Mouse (Mus musculus) small intestine, adult 2 months (tissue): ENCODE results near the gene Shroom1. TPM values are rescaled to one million over a fixed set of nuclear protein-coding genes. Genes with fewer than 3 reads are reported as not detected.

ENCODE experiments used
- H3K27ac ChIP-seq: fragments of 200-500 bp; 2 replicates; pipeline ENCODE4 v1.5.1; 2012; ENCODE audit warnings: low read depth, low read length, control low read depth, inconsistent platforms; ENCODE audit not compliant: insufficient read depth
- H3K27me3 ChIP-seq: fragments of 200-500 bp; 2 replicates; pipeline ENCODE4 v1.6.1; 2012; ENCODE audit warnings: mild to moderate bottlenecking, moderate library complexity, low read length, inconsistent platforms; ENCODE audit not compliant: control insufficient read depth, insufficient read depth
- H3K36me3 ChIP-seq: fragments of 200-500 bp; 2 replicates; pipeline ENCODE4 v1.6.1; 2012; ENCODE audit warnings: mild to moderate bottlenecking, low read length, control low read depth, inconsistent platforms; ENCODE audit not compliant: control insufficient read depth, insufficient read depth
- H3K4me1 ChIP-seq: fragments of 200-500 bp; 2 replicates; pipeline ENCODE4 v1.6.1; 2012; ENCODE audit warnings: low read length, inconsistent platforms, mixed read lengths; ENCODE audit not compliant: control insufficient read depth, insufficient read depth, insufficient read length
- H3K4me3 ChIP-seq: fragments of 200-500 bp; 2 replicates; pipeline ENCODE4 v1.5.1; 2012; ENCODE audit warnings: low read depth, mild to moderate bottlenecking, control low read depth, inconsistent platforms, low read length, moderate library complexity
- CTCF ChIP-seq: fragments of 200-500 bp; IDR thresholded peaks from 2 replicates; pipeline ENCODE4 v1.5.1; 2012; ENCODE audit warnings: low read depth, mild to moderate bottlenecking, control low read depth, inconsistent platforms, low read length, moderate library complexity, mixed read lengths; ENCODE audit not compliant: insufficient replicate concordance, insufficient read length; ENCODE audit errors: extremely low read depth
- POLR2A ChIP-seq: fragments of 200-500 bp; IDR thresholded peaks from 2 replicates; pipeline ENCODE4 v1.6.1; 2012; ENCODE audit warnings: low read depth, mild to moderate bottlenecking, control low read depth, inconsistent platforms, low read length, moderate library complexity
- WGBS: fragments of 180-500 bp; shearing (Covaris S2); methylation state at CpG from one replicate; pipeline ENCODE4 v1.1.7; 2018; 5-methylcytosine and 5-hydroxymethylcytosine counted together
- polyA plus RNA-seq: library from polyadenylated mRNA; depleted of rRNA; stranded (reverse); fragments of >200 nt; gene quantifications from 2 replicates; pipeline ENCODE4 v1.2.3, GENCODE M21; 2012

Shroom1 gene
- polyA plus RNA-seq, 1 experiment: 2.6 TPM

GRCm38 (mm10) chr11:53446183-53446582 lies 10.8 kb upstream of the Shroom1 start:
- no peak overlapping the region for H3K27ac ChIP-seq
- 87% methylated on average over 13 of the region's 13 CpGs for WGBS

GRCm38 (mm10) chr11:53447996-53448395 lies 9.0 kb upstream of the Shroom1 start:
- Histone ChIP-seq H3K27ac (no peak overlapping the region), H3K4me3 (no peak overlapping the region), H3K27me3 (no peaks in the 10 kb centered on the region), H3K36me3 (no peaks in the 10 kb centered on the region), H3K4me1 (peaks cover 29% of the 10 kb centered on the region; the same call in 1 of the 2 replicates)
- 82% methylated on average over 8 of the region's 8 CpGs for WGBS
- TF ChIP-seq CTCF: no peak
- TF ChIP-seq POLR2A: no peak

More at GRCm38 (mm10) chr11:53446183-53446582, 10.8 kb upstream of the Shroom1 start:
- H3K4me1 ChIP-seq: peaks cover 28% of the 10 kb centered on the region; the same call in 1 of the 2 replicates
- H3K4me3 ChIP-seq: no peak overlapping the region
- TF ChIP-seq POLR2A (no peak), CTCF (no peak)
- no peaks in the 10 kb centered on the region for H3K27me3 ChIP-seq
- no peaks in the 10 kb centered on the region for H3K36me3 ChIP-seq

GRCm38 (mm10) chr11:53448529-53448928 lies 8.5 kb upstream of the Shroom1 start:
- 41% methylated on average over 1 of the region's 1 CpGs for WGBS
- no peak for TF ChIP-seq POLR2A
- TF ChIP-seq CTCF: no peak
- Histone ChIP-seq H3K27ac (no peak overlapping the region), H3K4me1 (peaks cover 33% of the 10 kb centered on the region; the same call in 1 of the 2 replicates), H3K4me3 (no peak overlapping the region), H3K27me3 (no peaks in the 10 kb centered on the region), H3K36me3 (no peaks in the 10 kb centered on the region)

GRCm38 (mm10) chr11:53450070-53450705 lies 6.8 kb upstream of the Shroom1 start:
- H3K4me1 ChIP-seq: peaks cover 36% of the 10 kb centered on the region; the same call in 1 of the 2 replicates
- peak overlapping the region; percentile 91 for H3K27ac ChIP-seq
- TF ChIP-seq POLR2A (no peak), CTCF (no peak)
- peak overlapping the region; percentile 37 for H3K4me3 ChIP-seq
- H3K36me3 ChIP-seq: no peaks in the 10 kb centered on the region
- no peaks in the 10 kb centered on the region for H3K27me3 ChIP-seq
- WGBS: 10% methylated on average over 15 of the region's 15 CpGs

- H3K27ac ChIP-seq: peak overlapping the region; percentile 91
- H3K4me3 ChIP-seq: no peak overlapping the region
These were observed 5.6 kb upstream of the Shroom1 start for GRCm38 (mm10) chr11:53451361-53451760.

GRCm38 (mm10) chr11:53452396-53452795 lies 4.6 kb upstream of the Shroom1 start:
- WGBS: 93% methylated on average over 9 of the region's 9 CpGs
- Histone ChIP-seq H3K4me1 (peaks cover 36% of the 10 kb centered on the region; the same call in 1 of the 2 replicates), H3K4me3 (no peak overlapping the region)

More at GRCm38 (mm10) chr11:53451361-53451760, 5.6 kb upstream of the Shroom1 start:
- peaks cover 36% of the 10 kb centered on the region; the same call in 1 of the 2 replicates for H3K4me1 ChIP-seq
- WGBS: 17% methylated on average over 2 of the region's 2 CpGs
- H3K36me3 ChIP-seq: no peaks in the 10 kb centered on the region
- H3K27me3 ChIP-seq: no peaks in the 10 kb centered on the region
- TF ChIP-seq POLR2A: no peak
- TF ChIP-seq CTCF: no peak

GRCm38 (mm10) chr11:53453031-53453430 lies 4.0 kb upstream of the Shroom1 start:
- Histone ChIP-seq H3K27me3 (no peaks in the 10 kb centered on the region), H3K4me3 (no peak overlapping the region), H3K4me1 (peaks cover 35% of the 10 kb centered on the region; the same call in 1 of the 2 replicates), H3K36me3 (no peaks in the 10 kb centered on the region), H3K27ac (no peak overlapping the region)
- no peak for TF ChIP-seq POLR2A
- no peak for TF ChIP-seq CTCF
- WGBS: 71% methylated on average over 5 of the region's 5 CpGs

More at GRCm38 (mm10) chr11:53452396-53452795, 4.6 kb upstream of the Shroom1 start:
- H3K27ac ChIP-seq: no peak overlapping the region
- TF ChIP-seq CTCF (no peak), POLR2A (no peak)
- H3K36me3 ChIP-seq: no peaks in the 10 kb centered on the region
- no peaks in the 10 kb centered on the region for H3K27me3 ChIP-seq
